Mouse (Mus musculus): ENCODE measurements around the gene Cdhr1. TPM values are rescaled to one million over a fixed set of nuclear protein-coding genes. Genes with fewer than 3 reads are reported as not detected.
"Not testable (repeated sequence)": the region's sequence is repeated elsewhere in the genome, so short reads cannot be mapped to it uniquely, and the experiment has no call there.

The Cdhr1 gene
- 0.10 and 0.52 TPM in 2 replicates for polyA plus RNA-seq (2015; fragmentation: Nextera tagmentation; extraction: Ambion mirVana)

DNA sequence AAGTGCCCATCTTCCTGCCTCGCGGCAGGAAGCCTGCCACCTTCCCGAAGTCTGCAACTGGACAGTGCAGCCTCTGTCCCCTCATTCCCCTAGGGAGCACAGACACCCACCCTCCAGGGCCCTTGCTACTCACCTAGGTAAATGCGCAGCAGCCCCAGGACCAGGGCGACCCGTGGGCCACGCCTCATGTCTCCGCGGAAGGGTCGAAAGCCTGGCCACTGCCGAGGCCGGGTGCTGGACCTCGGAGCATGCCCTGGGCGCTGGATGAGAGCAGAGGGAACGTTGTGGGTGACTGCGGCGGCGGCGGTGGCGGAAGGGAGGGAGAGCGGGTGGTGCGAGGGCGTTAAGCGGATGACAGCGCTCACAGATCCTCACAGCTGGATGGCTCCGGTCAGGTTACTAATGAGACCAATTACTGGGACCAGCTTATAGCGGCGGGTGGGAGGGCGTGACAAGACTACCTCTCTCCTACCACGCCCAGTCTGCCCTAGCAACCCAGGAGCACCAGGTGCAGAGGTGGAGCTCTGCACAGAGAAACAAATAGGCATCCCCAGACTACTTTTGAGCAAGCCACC, at the start of gene Cdhr1:
TSS of gene Cdhr1 (minus strand) at position 392 of the 575 bp plus-strand sequence.
- peaks cover 54% of the 10 kb centered on the region for H3K27me3 ChIP-seq
- WGBS, result 0% methylated on average over 30 of the region's 30 CpGs
- no peak for ATAC-seq (replicated peaks; ENCODE audit: insufficient number of reproducible peaks, insufficient read depth, low FRiP score, low read depth)

DNA sequence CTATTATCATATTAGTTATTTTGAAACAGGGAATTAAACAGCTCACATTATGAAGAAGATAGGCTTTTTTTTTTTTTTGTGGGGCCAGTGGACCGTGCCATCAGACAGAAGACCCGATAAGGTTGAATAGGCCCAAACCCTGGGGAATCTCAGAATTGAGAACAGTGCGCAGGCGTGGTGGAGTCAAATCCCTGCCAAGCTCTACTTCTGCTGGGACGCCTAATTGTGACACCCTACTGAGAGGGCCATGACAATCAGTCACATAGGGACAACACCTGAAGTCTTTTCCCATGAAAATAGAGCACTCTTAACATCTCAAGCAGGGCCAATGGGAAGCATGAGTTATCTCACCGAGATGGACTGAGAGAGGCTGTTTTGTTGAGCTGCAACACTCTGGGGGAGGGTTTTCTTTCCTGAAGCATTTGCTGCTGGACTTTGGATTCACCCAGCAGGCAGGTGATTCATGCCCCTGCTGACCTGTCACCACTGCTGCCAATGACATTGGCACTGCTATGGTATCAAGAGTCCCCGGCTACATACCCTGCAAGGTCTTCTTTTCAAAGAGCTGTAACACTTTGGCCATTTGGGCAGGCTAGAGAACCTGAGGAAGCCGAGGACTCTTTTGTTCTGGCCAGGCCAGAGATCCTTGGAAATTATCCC, 41.0 kb upstream of the Cdhr1 start:
- H3K4me3 ChIP-seq, result no peak overlapping the region
- no peak overlapping the region for H3K4me2 ChIP-seq
- no peaks in the 10 kb centered on the region for H3K9me3 ChIP-seq (replicated peaks)
- H3K9ac ChIP-seq, result no peak overlapping the region
- WGBS, result 73% methylated on average over 8 of the region's 8 CpGs
- no peak overlapping the region for H3K27ac ChIP-seq
- H3K27me3 ChIP-seq, result no peaks in the 10 kb centered on the region
- no peaks in the 10 kb centered on the region for H3K36me3 ChIP-seq
- ATAC-seq (replicated peaks; ENCODE audit: insufficient number of reproducible peaks, insufficient read depth, low FRiP score, low read depth), result no peak
- peaks cover 1% of the 10 kb centered on the region for H3K4me1 ChIP-seq (replicated peaks)

More for the DNA sequence above, at the start of gene Cdhr1:
- H3K9ac ChIP-seq, result no peak within 1 kb of the TSS
- no peaks in the 10 kb centered on the region for H3K36me3 ChIP-seq
- no peaks in the 10 kb centered on the region for H3K9me3 ChIP-seq (replicated peaks)
- peak within 1 kb of the TSS; percentile 41 for H3K4me3 ChIP-seq
- no peak within 1 kb of the TSS for H3K27ac ChIP-seq
- peak within 1 kb of the TSS; percentile 61 for H3K4me2 ChIP-seq
- peaks cover 12% of the 10 kb centered on the region for H3K4me1 ChIP-seq (replicated peaks)

DNA sequence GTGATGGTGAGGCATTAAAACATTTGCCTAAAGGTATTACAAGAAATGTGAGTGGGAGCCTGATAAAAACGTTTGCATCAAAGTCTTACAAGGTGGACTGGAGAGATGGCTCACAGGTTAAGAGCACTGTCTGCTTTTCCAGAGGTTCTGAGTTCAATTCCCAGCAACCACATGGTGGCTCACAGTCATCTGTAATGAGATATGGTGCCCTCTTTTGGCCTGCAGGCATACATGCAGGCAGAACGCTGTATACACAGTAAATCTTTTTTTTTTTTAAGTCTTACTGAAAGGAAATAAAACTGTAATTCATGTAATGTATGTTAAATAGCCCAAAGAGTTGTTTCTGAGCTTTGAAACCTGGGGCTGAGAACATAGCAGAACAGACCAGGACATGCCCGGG, 39.4 kb upstream of the Cdhr1 start:
- not testable (repeated sequence) for H3K4me2 ChIP-seq; ATAC-seq (replicated peaks; ENCODE audit: insufficient number of reproducible peaks, insufficient read depth, low FRiP score, low read depth); H3K27ac ChIP-seq; H3K9ac ChIP-seq; H3K27me3 ChIP-seq; H3K36me3 ChIP-seq; H3K9me3 ChIP-seq (replicated peaks); H3K4me1 ChIP-seq (replicated peaks); H3K4me3 ChIP-seq
- 68% methylated on average over 3 of the region's 3 CpGs for WGBS

DNA sequence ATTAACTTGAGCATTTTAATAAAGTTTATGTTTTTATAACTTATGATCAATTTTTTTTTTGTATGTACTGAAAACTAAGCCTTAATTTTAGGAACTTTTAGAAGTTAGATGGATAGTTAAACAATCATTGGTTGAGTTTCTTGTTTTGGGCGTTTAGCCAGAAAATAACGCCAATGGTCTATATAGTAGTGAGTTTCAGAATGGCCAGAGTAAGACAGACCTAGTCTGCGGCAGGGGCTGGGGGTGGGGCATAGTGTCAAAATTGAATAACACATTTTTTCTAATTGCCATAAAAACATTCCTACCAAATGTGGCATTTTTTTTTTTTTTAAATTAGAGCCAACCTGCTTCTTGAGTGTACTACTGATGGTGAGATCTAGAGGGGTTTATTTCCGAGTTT, 38.0 kb upstream of the Cdhr1 start:
- Histone ChIP-seq H3K4me1 (replicated peaks) (peaks cover 8% of the 10 kb centered on the region), H3K4me2 (no peak overlapping the region), H3K27me3 (no peaks in the 10 kb centered on the region), H3K9ac (no peak overlapping the region), H3K27ac (no peak overlapping the region), H3K9me3 (replicated peaks) (no peaks in the 10 kb centered on the region), H3K4me3 (no peak overlapping the region), H3K36me3 (peaks cover 19% of the 10 kb centered on the region; the same call in 1 of the 2 replicates)
- no peak for ATAC-seq (replicated peaks; ENCODE audit: insufficient number of reproducible peaks, insufficient read depth, low FRiP score, low read depth)
- 75% methylated on average over 4 of the region's 4 CpGs for WGBS

DNA sequence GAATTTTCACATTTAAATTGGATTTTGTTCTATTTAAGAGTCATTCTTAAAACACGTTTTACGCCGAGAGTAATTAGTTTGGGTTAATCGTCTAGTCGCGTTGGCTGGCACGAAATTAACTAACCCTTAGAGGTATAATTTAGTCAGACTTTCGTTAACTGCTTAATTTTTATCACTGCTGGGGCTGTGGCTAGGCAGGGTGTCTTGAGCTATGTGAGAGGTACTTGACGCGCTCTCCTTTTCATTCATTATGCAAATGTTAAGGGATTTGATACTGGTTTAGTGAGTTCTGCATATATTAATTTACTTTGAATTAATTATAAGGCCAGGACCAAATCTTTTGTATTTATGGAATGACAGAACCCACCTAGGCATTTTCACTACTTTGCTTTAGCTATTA, 37.5 kb upstream of the Cdhr1 start:
- peaks cover 23% of the 10 kb centered on the region for H3K36me3 ChIP-seq
- H3K27me3 ChIP-seq, result no peaks in the 10 kb centered on the region
- H3K4me2 ChIP-seq, result peak overlapping the region; percentile 71
- 1% methylated on average over 10 of the region's 10 CpGs for WGBS
- ATAC-seq (replicated peaks; ENCODE audit: insufficient number of reproducible peaks, insufficient read depth, low FRiP score, low read depth), result no peak
- H3K27ac ChIP-seq, result peak overlapping the region; percentile 70
- H3K9me3 ChIP-seq (replicated peaks), result no peaks in the 10 kb centered on the region
- H3K4me1 ChIP-seq (replicated peaks), result peaks cover 8% of the 10 kb centered on the region
- H3K4me3 ChIP-seq, result peak overlapping the region; percentile 78
- H3K9ac ChIP-seq, result peak overlapping the region; percentile 57

DNA sequence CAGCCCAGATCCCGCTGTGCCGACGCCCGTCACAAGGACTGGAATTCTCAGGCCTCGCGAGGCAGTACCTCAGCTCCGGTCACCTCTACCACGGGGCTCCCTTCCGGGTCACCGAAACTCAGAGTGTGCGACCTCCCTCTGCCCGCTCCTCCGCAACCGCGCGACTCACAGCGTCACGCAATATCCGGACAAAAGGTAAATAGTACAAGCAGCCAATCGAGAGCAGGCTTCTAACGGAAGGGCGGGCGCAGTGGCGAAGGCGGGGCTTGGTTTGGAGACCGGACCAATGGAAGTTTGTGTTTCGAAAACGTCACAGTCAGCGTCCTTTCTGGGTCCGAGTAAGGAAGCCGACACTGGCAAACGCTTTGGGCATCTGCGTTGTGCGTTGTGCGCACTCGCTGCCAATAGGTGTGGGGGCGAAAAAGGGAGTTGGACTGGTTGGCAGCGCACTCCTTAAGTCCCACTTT, 37.0 kb upstream of the Cdhr1 start, which contains the start of gene Ghitm:
TSS of gene Ghitm (minus strand) at position 146 of the 467 bp plus-strand sequence.
- Histone ChIP-seq H3K9me3 (replicated peaks) (no peaks in the 10 kb centered on the region), H3K27me3 (no peaks in the 10 kb centered on the region), H3K4me2 (peak within 1 kb of the TSS; percentile 71), H3K9ac (peak within 1 kb of the TSS; percentile 79), H3K27ac (peak within 1 kb of the TSS; percentile 88), H3K36me3 (peaks cover 28% of the 10 kb centered on the region), H3K4me1 (replicated peaks) (peaks cover 8% of the 10 kb centered on the region), H3K4me3 (peak within 1 kb of the TSS; percentile 78)
- under 1% methylated on average over 38 of the region's 38 CpGs for WGBS
- ATAC-seq (replicated peaks; ENCODE audit: insufficient number of reproducible peaks, insufficient read depth, low FRiP score, low read depth), result peak; percentile 99

DNA sequence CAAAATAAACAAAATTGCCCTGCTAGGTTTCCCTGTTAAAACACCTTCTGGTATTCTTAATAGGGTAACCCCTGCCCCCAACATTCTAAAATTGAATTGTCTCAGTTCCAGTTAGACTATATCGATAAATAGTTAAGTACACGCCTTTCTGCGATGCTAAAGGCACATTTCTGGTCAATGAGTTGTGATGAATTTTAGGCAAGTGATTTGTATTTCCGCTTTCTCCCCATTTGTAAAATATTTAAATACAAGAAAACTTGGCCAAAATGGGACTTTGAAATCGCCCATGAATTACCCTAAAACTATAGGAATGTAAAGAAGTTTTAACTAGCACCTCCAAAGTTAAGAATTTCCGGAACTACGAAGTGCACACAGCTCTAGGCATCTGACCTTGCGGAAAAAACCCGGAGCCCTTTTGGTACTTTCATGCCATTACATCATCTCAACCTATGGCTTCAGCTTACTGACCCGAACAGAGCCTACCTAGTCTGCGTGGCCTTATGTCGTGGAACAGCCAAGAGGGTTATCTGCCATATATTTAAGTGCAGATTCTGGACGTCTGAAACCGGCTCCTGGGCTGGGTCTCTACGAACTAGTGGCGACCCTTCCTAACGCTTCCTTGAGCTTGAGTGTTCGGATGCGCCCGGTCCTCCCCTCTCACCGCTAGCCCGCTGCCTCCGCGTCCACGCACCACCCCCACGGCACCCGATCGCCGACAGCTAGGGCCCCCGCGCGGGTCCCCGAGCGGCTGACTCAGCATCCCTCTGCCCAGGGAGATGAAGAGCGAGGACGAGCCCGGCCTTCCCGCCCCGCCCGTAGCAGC, 36.4 kb upstream of the Cdhr1 start:
- H3K36me3 ChIP-seq, result peaks cover 31% of the 10 kb centered on the region
- peak overlapping the region; percentile 78 for H3K4me3 ChIP-seq
- peaks cover 8% of the 10 kb centered on the region for H3K4me1 ChIP-seq (replicated peaks)
- H3K27ac ChIP-seq, result peak overlapping the region; percentile 88
- H3K9me3 ChIP-seq (replicated peaks), result no peaks in the 10 kb centered on the region
- 1% methylated on average over 40 of the region's 40 CpGs for WGBS
- H3K27me3 ChIP-seq, result no peaks in the 10 kb centered on the region
- peak overlapping the region; percentile 79 for H3K9ac ChIP-seq
- H3K4me2 ChIP-seq, result peak overlapping the region; percentile 62
- ATAC-seq (replicated peaks; ENCODE audit: insufficient number of reproducible peaks, insufficient read depth, low FRiP score, low read depth), result peak; percentile 30

DNA sequence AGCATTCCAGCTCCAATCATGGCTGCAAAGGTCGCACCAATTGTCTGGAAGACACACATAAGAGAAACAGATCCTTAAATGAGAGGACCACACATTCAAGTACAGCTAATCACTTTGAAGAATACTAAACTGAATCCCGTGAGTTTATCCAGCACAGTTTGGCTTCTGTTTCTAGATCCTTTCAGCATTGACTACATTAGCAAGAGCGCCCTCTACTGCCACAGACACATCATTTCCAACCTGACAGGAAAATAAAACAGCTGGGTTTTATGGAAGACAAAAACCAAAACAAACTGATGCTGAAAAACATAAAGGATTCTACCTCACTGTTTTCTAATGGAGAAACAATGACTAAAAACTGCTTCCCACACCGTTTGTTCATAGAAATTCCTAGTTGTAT, 29.5 kb upstream of the Cdhr1 start:
- Histone ChIP-seq H3K4me2 (no peak overlapping the region), H3K9me3 (replicated peaks) (no peaks in the 10 kb centered on the region), H3K36me3 (peaks cover 73% of the 10 kb centered on the region), H3K27me3 (no peaks in the 10 kb centered on the region), H3K9ac (no peak overlapping the region), H3K4me1 (replicated peaks) (no peaks in the 10 kb centered on the region), H3K27ac (no peak overlapping the region), H3K4me3 (no peak overlapping the region)
- WGBS, result 44% methylated on average over 4 of the region's 4 CpGs
- no peak for ATAC-seq (replicated peaks; ENCODE audit: insufficient number of reproducible peaks, insufficient read depth, low FRiP score, low read depth)

DNA sequence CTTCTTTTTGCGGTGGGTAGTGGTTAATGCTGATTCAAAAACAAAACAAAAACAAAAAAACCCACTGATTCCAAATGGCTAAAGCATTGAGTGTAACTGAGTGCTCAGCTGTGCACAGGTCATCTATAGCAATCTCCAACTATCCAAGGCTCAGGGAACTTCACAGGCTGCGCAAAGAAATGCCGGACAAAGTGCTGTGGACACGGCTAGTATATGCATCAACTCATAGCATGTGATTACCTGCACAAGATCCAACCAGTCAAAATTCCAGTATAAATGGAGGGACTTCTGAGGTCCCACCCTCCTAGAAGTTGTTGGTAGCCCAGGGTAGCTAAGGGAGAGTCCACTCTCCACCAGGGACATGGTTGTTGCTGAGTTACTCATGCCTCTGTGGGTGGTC, 21.1 kb upstream of the Cdhr1 start:
- H3K27me3 ChIP-seq, result no peaks in the 10 kb centered on the region
- no peak overlapping the region for H3K9ac ChIP-seq
- H3K4me3 ChIP-seq, result no peak overlapping the region
- 0 out of 2 replicates have a peak, but pooled peaks cover 2% of the 10 kb centered on the region for H3K4me1 ChIP-seq (replicated peaks)
- H3K36me3 ChIP-seq, result peaks cover 27% of the 10 kb centered on the region
- no peaks in the 10 kb centered on the region for H3K9me3 ChIP-seq (replicated peaks)
- H3K27ac ChIP-seq, result no peak overlapping the region
- WGBS, result 96% methylated on average over 4 of the region's 4 CpGs
- no peak overlapping the region for H3K4me2 ChIP-seq
- no peak for ATAC-seq (replicated peaks; ENCODE audit: insufficient number of reproducible peaks, insufficient read depth, low FRiP score, low read depth)

DNA sequence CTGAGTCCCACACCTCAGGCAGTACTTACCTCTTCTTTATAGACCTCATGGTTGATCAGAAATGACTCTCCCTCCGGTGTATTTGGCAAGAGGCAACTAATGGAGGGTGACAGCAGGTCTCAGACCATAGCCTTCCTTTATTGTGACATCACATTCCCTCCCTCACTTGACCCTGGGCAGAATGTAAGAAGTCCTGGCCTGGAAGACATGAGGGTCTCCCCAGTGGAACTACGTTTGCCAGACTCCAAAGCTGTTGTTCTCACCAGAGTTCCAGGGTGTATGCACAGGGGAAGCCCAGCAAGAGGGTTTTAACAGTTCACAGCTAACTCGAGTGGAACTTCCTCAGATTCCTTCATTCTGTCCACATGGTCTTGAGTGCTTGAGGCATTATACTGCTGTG, 15.8 kb upstream of the Cdhr1 start, which contains the start of gene 2610528A11Rik:
TSS of gene 2610528A11Rik (minus strand) at position 101 of the 400 bp plus-strand sequence.
- Histone ChIP-seq H3K4me2 (no peak within 1 kb of the TSS), H3K4me3 (no peak within 1 kb of the TSS), H3K9me3 (replicated peaks) (no peaks in the 10 kb centered on the region), H3K9ac (no peak within 1 kb of the TSS), H3K36me3 (no peaks in the 10 kb centered on the region), H3K4me1 (replicated peaks) (peaks cover 10% of the 10 kb centered on the region; the same call in 1 of the 2 replicates), H3K27ac (no peak within 1 kb of the TSS), H3K27me3 (no peaks in the 10 kb centered on the region)
- ATAC-seq (replicated peaks; ENCODE audit: insufficient number of reproducible peaks, insufficient read depth, low FRiP score, low read depth), result no peak
- WGBS, result 59% methylated on average over 3 of the region's 3 CpGs

DNA sequence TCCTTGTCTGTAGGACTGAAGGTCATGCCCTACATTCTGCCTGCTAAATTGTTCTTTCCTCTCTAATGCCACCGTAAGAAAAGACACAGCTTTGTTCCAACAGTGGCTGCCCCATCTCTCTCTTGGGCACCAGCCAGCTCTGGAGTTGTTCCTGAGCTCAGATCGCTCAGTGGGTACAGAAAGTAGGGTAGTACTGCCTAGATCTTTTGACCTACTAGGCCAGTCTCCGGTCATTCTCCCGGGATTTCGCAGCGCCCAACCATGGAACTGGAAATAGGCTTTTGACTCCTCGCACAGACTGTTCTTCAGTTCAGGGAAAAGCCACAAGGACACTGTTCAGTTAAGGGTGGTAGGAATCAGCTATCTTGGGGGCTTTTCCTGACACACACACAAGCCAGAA, 14.8 kb upstream of the Cdhr1 start:
- Histone ChIP-seq H3K27ac (no peak overlapping the region), H3K4me2 (no peak overlapping the region), H3K4me3 (no peak overlapping the region), H3K27me3 (no peaks in the 10 kb centered on the region), H3K4me1 (replicated peaks) (peaks cover 10% of the 10 kb centered on the region; the same call in 1 of the 2 replicates), H3K9ac (no peak overlapping the region), H3K36me3 (no peaks in the 10 kb centered on the region), H3K9me3 (replicated peaks) (no peaks in the 10 kb centered on the region)
- WGBS, result 82% methylated on average over 7 of the region's 7 CpGs
- ATAC-seq (replicated peaks; ENCODE audit: insufficient number of reproducible peaks, insufficient read depth, low FRiP score, low read depth), result no peak
